In the genomic region with DNA sequence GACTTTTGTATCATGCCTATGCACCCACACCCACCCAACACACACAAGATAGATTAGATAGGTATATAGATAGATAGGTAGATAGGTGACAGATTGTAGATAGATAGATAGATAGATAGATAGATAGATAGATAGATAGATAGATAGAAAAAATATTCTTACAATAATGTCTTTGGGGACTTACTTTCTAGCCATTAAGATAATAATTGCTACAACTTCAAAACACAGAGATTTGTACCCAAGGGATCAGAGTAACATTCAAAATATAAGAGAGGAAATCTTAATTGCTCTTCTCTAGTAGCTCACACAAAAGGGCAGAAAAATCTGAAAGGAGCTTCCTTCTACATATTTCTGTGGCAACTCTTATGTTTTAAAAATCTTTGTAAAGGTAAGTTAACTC, we compare ENCODE assay signal across 48 mouse cellular contexts. TPM values are rescaled to one million over a fixed set of nuclear protein-coding genes. Genes with fewer than 3 reads are reported as not detected.
"Had no signal": no experiment of that assay in that cellular context is flagged by ENCODE, and none has a peak within 500 bp of the region (broad histone marks: within the 10 kb centered on the region; RNA-seq: fewer than 3 reads in every experiment).

Gene Olfr967, plus strand, starts transcription at position 301 of the 400 bp plus-strand sequence.

- H3K4me3 ChIP-seq: heart, embryonic 10.5 days; heart, embryonic 12.5 days; heart, embryonic 13.5 days; heart, embryonic 15.5 days; hindbrain, embryonic 10.5 days; hindbrain, embryonic 12.5 days; hindbrain, embryonic 13.5 days; hindbrain, embryonic 15.5 days; intestine, embryonic 15.5 days; kidney, embryonic 15.5 days had no signal

- H3K4me1 ChIP-seq: heart, embryonic 10.5 days; heart, embryonic 12.5 days; heart, embryonic 13.5 days; heart, embryonic 15.5 days; hindbrain, embryonic 10.5 days; hindbrain, embryonic 12.5 days; hindbrain, embryonic 13.5 days; hindbrain, embryonic 15.5 days; intestine, embryonic 15.5 days; kidney, embryonic 15.5 days had no signal

- DNase-seq: heart, postnatal 10 days; heart, postnatal 14 days; heart, postnatal 36 days; heart, postnatal 4 days; kidney, adult 11 months; kidney, adult 18-20 months; kidney, adult 2 months; kidney, adult 8-10 months; kidney, adult 9 months; kidney, postnatal 10 days; kidney, postnatal 14 days; kidney, postnatal 25 days; kidney, postnatal 36 days; kidney, postnatal 4 days had no signal

- H3K27ac ChIP-seq: heart, embryonic 10.5 days; heart, embryonic 13.5 days; heart, embryonic 15.5 days; hindbrain, embryonic 10.5 days; hindbrain, embryonic 12.5 days; hindbrain, embryonic 13.5 days; hindbrain, embryonic 14.5 days; hindbrain, embryonic 15.5 days; hindbrain, postnatal 0 days; intestine, embryonic 15.5 days; kidney, embryonic 15.5 days; kidney, postnatal 0 days had no signal

RNA-seq across cellular contexts. Expression of gene Olfr967, which starts in this region (rescaled TPM):
- total RNA-seq: heart, postnatal 10 days; heart, postnatal 14 days; heart, postnatal 25 days; heart, postnatal 36 days; heart, postnatal 4 days; hematopoietic stem cell, adult 5-6 weeks; hindbrain, postnatal 0 days; layer of hippocampus, adult 18-20 months; layer of hippocampus, adult 8-10 months; layer of hippocampus, postnatal 10 days; layer of hippocampus, postnatal 14 days; layer of hippocampus, postnatal 36 days; left cerebral cortex, adult 18-20 months had no signal
- polyA plus RNA-seq: heart, embryonic 10.5 days; heart, embryonic 11.5 days; heart, embryonic 12.5 days; heart, embryonic 13.5 days; heart, embryonic 14.5 days; heart, embryonic 15.5 days; heart, embryonic 16.5 days; heart, postnatal 0 days; hindbrain, embryonic 10.5 days; hindbrain, embryonic 11.5 days; hindbrain, embryonic 12.5 days; hindbrain, embryonic 13.5 days; hindbrain, embryonic 14.5 days; hindbrain, embryonic 15.5 days; hindbrain, embryonic 16.5 days; hindbrain, postnatal 0 days; inflammation-experienced regulatory T-cells, adult 6 months; intestine, embryonic 14.5 days; intestine, embryonic 15.5 days; intestine, embryonic 16.5 days; intestine, postnatal 0 days; kidney, adult 2 months; kidney, embryonic 14.5 days; kidney, embryonic 15.5 days; kidney, embryonic 16.5 days; kidney, postnatal 0 days; large intestine, adult 2 months had no signal
